Comparison of ENCODE assay signal across 12 mouse cellular contexts in the genomic region with DNA sequence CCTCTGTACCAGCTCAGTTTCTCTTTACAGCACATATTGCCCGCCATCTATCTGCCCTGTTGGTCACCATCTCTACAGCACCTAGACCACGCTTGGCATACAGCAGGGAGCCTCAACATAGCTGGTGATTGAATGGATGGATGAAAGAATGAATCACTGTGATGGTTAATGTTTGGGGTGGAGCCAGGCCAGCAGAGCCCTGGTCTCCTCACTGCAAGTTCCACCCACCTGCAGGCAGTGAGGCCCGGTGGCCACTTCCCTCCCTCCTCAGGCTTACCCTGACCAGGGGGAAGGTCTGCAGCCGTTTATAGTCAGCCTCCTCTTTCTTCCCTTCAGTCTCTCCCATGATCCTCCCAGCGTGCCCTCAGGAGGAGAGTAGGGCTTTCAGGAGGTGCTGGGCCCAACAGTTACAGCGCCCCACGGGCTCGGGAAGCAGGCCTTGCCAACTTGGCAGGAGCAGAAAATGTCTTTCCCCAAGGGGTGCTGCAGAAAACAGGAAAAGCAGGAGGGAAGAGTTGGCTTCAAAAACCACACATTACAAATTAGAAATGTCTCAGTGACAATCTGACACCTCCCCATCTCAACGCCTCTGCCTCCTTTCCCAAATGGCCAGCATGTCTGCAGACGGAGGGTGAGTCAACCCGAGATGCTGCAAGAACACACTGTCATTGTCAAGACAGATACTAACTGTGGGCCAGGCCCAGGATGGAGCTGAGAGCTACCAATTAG. TPM values are rescaled to one million over a fixed set of nuclear protein-coding genes. Genes with fewer than 3 reads are reported as not detected.
A peak's percentile ranks its signal among the peaks of the same experiment; 100 is the strongest.
DNase-seq lines count a peak whose midpoint lies in the region; ATAC-seq and TF ChIP-seq lines count a peak whose summit lies in the region.
"Had no signal": no experiment of that assay in that cellular context is flagged by ENCODE, and none has a peak within 500 bp of the region (broad histone marks: within the 10 kb centered on the region; RNA-seq: fewer than 3 reads in every experiment).

No protein-coding gene starts in this region.

- TF ChIP-seq EP300 in liver, postnatal 0 days (IDR thresholded peaks at IDR 0.05; ENCODE audit: low read depth), result no peak

- H3K4me3 ChIP-seq in liver, postnatal 0 days (ENCODE audit: low read depth, low read length), result no peak overlapping the region
- H3K4me3 ChIP-seq: embryonic facial prominence, embryonic 15.5 days; midbrain, embryonic 10.5 days had no signal

- intact Hi-C loops in heart, postnatal 14 days (cut with DNase I), result no loop called here

- 66% methylated on average over 11 of the region's 11 CpGs for WGBS in liver, postnatal 0 days (ENCODE audit: insufficient replicate concordance)

- no peak overlapping the region for H3K4me2 ChIP-seq in liver, postnatal 0 days (ENCODE audit: low read depth, low read length)
- H3K4me2 ChIP-seq: embryonic facial prominence, embryonic 15.5 days; lung, embryonic 14.5 days had no signal

- TF ChIP-seq CTCF in brain, embryonic 14.5 days (IDR thresholded peaks at IDR 0.05; ENCODE audit: borderline replicate concordance, extremely low read depth, insufficient read depth, insufficient read length), result no peak
- TF ChIP-seq CTCF in liver, postnatal 0 days (IDR thresholded peaks at IDR 0.05; ENCODE audit: low read depth), result no peak

- H3K9ac ChIP-seq in liver, postnatal 0 days (replicated peaks), result no peak overlapping the region
- H3K9ac ChIP-seq: embryonic facial prominence, embryonic 15.5 days; lung, embryonic 14.5 days had no signal

- H3K36me3 ChIP-seq in liver, postnatal 0 days (replicated peaks; ENCODE audit: insufficient read depth, low read length), result no peaks in the 10 kb centered on the region

- H3K27ac ChIP-seq in liver, postnatal 0 days (ENCODE audit: low read depth), result no peak overlapping the region
- H3K27ac ChIP-seq: midbrain, embryonic 10.5 days had no signal

- H3K27me3 ChIP-seq in liver, postnatal 0 days (ENCODE audit: insufficient read depth, low read length), result no peaks in the 10 kb centered on the region
- H3K27me3 ChIP-seq: embryonic facial prominence, embryonic 15.5 days had no signal

- ATAC-seq in frontal cortex, adult (ENCODE audit: low TSS enrichment), result peak; percentile 71
- no peak for ATAC-seq in liver, postnatal 0 days

- H3K4me1 ChIP-seq in liver, postnatal 0 days (ENCODE audit: insufficient read depth), result peaks cover 7% of the 10 kb centered on the region

- no peak for TF ChIP-seq POLR2A in brain, embryonic 14.5 days (IDR thresholded peaks at IDR 0.05; ENCODE audit: borderline replicate concordance, extremely low read depth, insufficient read depth, insufficient read length, poor library complexity, severe bottlenecking)

- H3K9me3 ChIP-seq in liver, postnatal 0 days (ENCODE audit: low read length), result no peaks in the 10 kb centered on the region
- H3K9me3 ChIP-seq: embryonic facial prominence, embryonic 15.5 days; midbrain, embryonic 10.5 days had no signal

- no peak for DNase-seq in frontal cortex, postnatal 10 days (ENCODE audit: low spot score in 2 of 2)
- DNase-seq in 3T3-L1 (ENCODE audit: low read depth, low spot score), result peak; percentile 83
- peak; percentile 37 for DNase-seq in brain, embryonic 14.5 days (ENCODE audit: low read depth)
- peak; percentile 63 to 69 for DNase-seq in layer of hippocampus, postnatal 36 days
- no peak for DNase-seq in heart, postnatal 14 days
- DNase-seq in liver, postnatal 0 days, result no peak
- no peak for DNase-seq in kidney, postnatal 4 days
- DNase-seq: gastrocnemius, postnatal 36 days; lung, embryonic 14.5 days had no signal

RNA-seq across cellular contexts. Expression of a gene that starts 12.9 kb away (rescaled TPM):
- 77.6 and 110 TPM in 2 replicates for polyA plus RNA-seq in brain, embryonic 14.5 days (2012; rRNA removed)
- total RNA-seq in layer of hippocampus, postnatal 36 days (2021), result 10 to 100 TPM; 52.4 to 53.3 TPM
- total RNA-seq in heart, postnatal 14 days (2021), result 10 to 100 TPM; 21.6 to 22.2 TPM
- 9.7 and 10.2 TPM in 2 replicates for polyA plus RNA-seq in liver, postnatal 0 days (2015; fragmentation: Nextera tagmentation; extraction: Ambion mirVana)

RNA-seq across cellular contexts. Expression of a gene that starts 22.4 kb away (rescaled TPM):
- 46.5 and 47.9 TPM in 2 replicates for polyA plus RNA-seq in brain, embryonic 14.5 days (2012; rRNA removed)
- total RNA-seq in layer of hippocampus, postnatal 36 days (2021), result 10 to 100 TPM; 25.3 to 31.9 TPM
- 10 to 100 TPM; 70.6 to 73.4 TPM for total RNA-seq in heart, postnatal 14 days (2021)
- polyA plus RNA-seq in liver, postnatal 0 days (2015; fragmentation: Nextera tagmentation; extraction: Ambion mirVana), result 3.3 and 4.2 TPM in 2 replicates

RNA-seq across cellular contexts. Expression of a gene that starts 39.9 kb away (rescaled TPM):
- polyA plus RNA-seq in brain, embryonic 14.5 days (2012; rRNA removed), result 20.7 and 53.6 TPM in 2 replicates
- total RNA-seq in layer of hippocampus, postnatal 36 days (2021), result 100 to 1,000 TPM; 729 to 800 TPM
- total RNA-seq in heart, postnatal 14 days (2021), result 1 to 10 TPM; 2.1 to 2.6 TPM
- 0.09 and 0.13 TPM in 2 replicates for polyA plus RNA-seq in liver, postnatal 0 days (2015; fragmentation: Nextera tagmentation; extraction: Ambion mirVana)

Comparison
In these comparisons a context has a peak if more than half of its experiments do, and no peak if none do; other contexts are left out.
1. DNase-seq: peak in 3T3-L1 (single experiment), brain, embryonic 14.5 days (single experiment) and layer of hippocampus, postnatal 36 days (2 of 2); none in frontal cortex, postnatal 10 days (0 of 2), heart, postnatal 14 days (0 of 2), liver, postnatal 0 days (single experiment) and kidney, postnatal 4 days (0 of 2).
2. RNA of a gene that starts 39.9 kb away (total RNA-seq): 729 to 800 TPM in layer of hippocampus, postnatal 36 days; 2.1 to 2.6 TPM in heart, postnatal 14 days; every median in the first group is over 100 times any median in the second.